Mouse (Mus musculus): ENCODE measurements at regions not wholly inside any gene's neighbourhood (a gene's known extent, or its start where the extent isn't known, plus 50 kb on each side); places are given as distances from the start of the nearest gene placed in this dataset.

- TF ChIP-seq USF1 (IDR thresholded peaks at IDR 0.05; ENCODE audit: low read depth, low read length) (no peak), CTCF (conservative IDR thresholded peaks at IDR 0.05 in 1 of 2, IDR thresholded peaks at IDR 0.05 in 1 of 2; ENCODE audit: low read depth in 2 of 2, low read length in 2 of 2) (no peak), MAFK (IDR thresholded peaks at IDR 0.05; ENCODE audit: insufficient replicate concordance, low read length) (no peak), BHLHE40 (IDR thresholded peaks at IDR 0.05; ENCODE audit: low read depth, low read length) (no peak), POLR2A (IDR thresholded peaks at IDR 0.05; ENCODE audit: low read depth, low read length) (no peak), MYC (IDR thresholded peaks at IDR 0.05; ENCODE audit: low read depth, low read length) (no peak)
Measured at GRCm38 (mm10) chr11:90871686-90872085, 183.5 kb upstream of the Tom1l1 start.

Measured in CH12.LX (cell line).